Mouse (Mus musculus) heart, embryonic 11.5 days (tissue): Measurements from ENCODE around the gene Aak1. TPM values are rescaled to one million over a fixed set of nuclear protein-coding genes. Genes with fewer than 3 reads are reported as not detected.
A peak's percentile ranks its signal among the peaks of the same experiment; 100 is the strongest.

ENCODE experiments used
- ATAC-seq: fragments of 200-750 bp; cut with Nextera tagmentation; replicated peaks from 2 replicates; pipeline ENCODE4 v1.8.0; 2017; ENCODE audit warnings: moderate library complexity; ENCODE audit not compliant: insufficient number of reproducible peaks, low FRiP score, low TSS enrichment
- H3K27ac ChIP-seq: fragments of 300-500 bp; sonication (generic); 2 replicates; pipeline ENCODE4 v1.5.1; 2014; ENCODE audit warnings: mild to moderate bottlenecking, low read depth, low read length
- H3K27me3 ChIP-seq: fragments of 300-500 bp; sonication (generic); 2 replicates; pipeline ENCODE4 v1.6.1; 2014; ENCODE audit warnings: mild to moderate bottlenecking, low read length, mixed read lengths; ENCODE audit not compliant: control insufficient read depth, insufficient read depth
- H3K36me3 ChIP-seq: fragments of 300-500 bp; sonication (generic); 2 replicates; pipeline ENCODE4 v1.6.1; 2014; ENCODE audit warnings: mild to moderate bottlenecking, low read length, moderate library complexity, mixed read lengths; ENCODE audit not compliant: control insufficient read depth, insufficient read depth
- H3K4me1 ChIP-seq: fragments of 300-500 bp; sonication (generic); 2 replicates; pipeline ENCODE4 v1.6.1; 2014; ENCODE audit warnings: low read length; ENCODE audit not compliant: control insufficient read depth, insufficient read depth
- H3K4me2 ChIP-seq: fragments of 300-500 bp; sonication (generic); 2 replicates; pipeline ENCODE4 v1.6.1; 2014; ENCODE audit warnings: mild to moderate bottlenecking, moderate library complexity
- H3K4me3 ChIP-seq: fragments of 300-500 bp; sonication (generic); 2 replicates; pipeline ENCODE4 v1.5.1; 2014; ENCODE audit warnings: low read depth, low read length
- H3K9ac ChIP-seq: fragments of 300-500 bp; sonication (generic); 2 replicates; pipeline ENCODE4 v1.6.1; 2014; ENCODE audit warnings: mild to moderate bottlenecking, low read depth, low read length, moderate library complexity
- H3K9me3 ChIP-seq: fragments of 300-500 bp; sonication (generic); replicated peaks from 2 replicates; pipeline ENCODE4 v1.6.1; 2016; ENCODE audit warnings: low read length; ENCODE audit not compliant: control insufficient read depth
- WGBS: fragments of 180-500 bp; shearing (Covaris S2); extraction: QIAGEN DNeasy Blood & Tissue Kit; methylation state at CpG from one replicate; pipeline ENCODE4 v1.1.7; 2014; ENCODE audit not compliant: insufficient replicate concordance; 5-methylcytosine and 5-hydroxymethylcytosine counted together
- polyA plus RNA-seq: library from polyadenylated mRNA; unstranded; fragments of >200 nt; fragmentation: Nextera tagmentation; extraction: Ambion mirVana; gene quantifications from 2 replicates; pipeline ENCODE4 v1.2.1, GENCODE M21; 2014

The Aak1 gene
- polyA plus RNA-seq, 1 experiment from 2014 or later = 24.3 TPM

DNA sequence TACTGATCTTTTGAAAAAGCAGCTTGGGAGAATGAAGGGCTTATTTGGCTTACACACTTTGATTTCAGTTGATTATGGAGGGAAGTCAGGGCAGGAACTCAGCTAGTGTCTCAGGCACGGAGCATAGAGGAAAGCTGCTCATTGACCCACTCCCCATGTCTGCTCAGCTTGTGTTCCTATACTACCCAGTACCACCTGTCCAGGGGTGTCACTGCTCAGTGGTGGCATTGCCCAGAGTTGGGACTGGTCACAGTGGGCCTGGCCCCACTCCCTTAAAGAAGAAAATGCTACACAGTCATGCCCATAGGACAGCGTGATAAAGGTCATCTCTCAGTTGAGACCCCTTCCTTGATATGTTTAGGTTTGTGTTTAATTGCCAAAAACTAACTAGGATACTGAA is 34.9 kb downstream of the Aak1 start:
- 66% methylated on average over 2 of the region's 2 CpGs for WGBS

DNA sequence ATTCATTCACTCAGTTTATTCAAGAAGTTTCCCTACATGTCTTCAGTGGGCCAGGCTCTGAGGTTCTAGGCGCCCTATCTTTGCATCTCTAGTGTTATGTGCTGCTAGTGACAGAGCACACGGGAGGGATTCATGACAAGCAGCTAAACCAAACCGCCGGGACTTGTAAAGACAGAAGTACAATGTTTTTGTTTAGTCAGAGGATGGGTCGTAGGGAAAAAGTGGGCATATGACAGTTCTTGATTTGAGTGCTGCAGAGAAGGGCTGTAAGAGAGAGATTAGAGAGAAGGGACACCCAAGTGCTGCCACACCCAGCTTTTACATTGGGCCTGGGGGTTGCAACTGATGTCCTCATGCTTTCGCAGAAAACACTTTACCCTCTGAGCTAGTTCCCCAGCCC is 35.4 kb downstream of the Aak1 start:
- Histone ChIP-seq H3K36me3 (peaks cover 2% of the 10 kb centered on the region; the same call in 1 of the 2 replicates), H3K4me3 (no peak overlapping the region), H3K4me2 (no peak overlapping the region), H3K9ac (no peak overlapping the region), H3K4me1 (peaks cover 13% of the 10 kb centered on the region), H3K9me3 (no peaks in the 10 kb centered on the region), H3K27ac (no peak overlapping the region), H3K27me3 (no peaks in the 10 kb centered on the region)
- 61% methylated on average over 6 of the region's 6 CpGs for WGBS
- ATAC-seq = no peak; the same call in 1 of the 2 replicates

More for the DNA sequence above, 34.9 kb downstream of the Aak1 start:
- no peaks in the 10 kb centered on the region for H3K9me3 ChIP-seq
- no peak overlapping the region for H3K9ac ChIP-seq
- no peaks in the 10 kb centered on the region for H3K27me3 ChIP-seq
- no peak overlapping the region for H3K4me3 ChIP-seq
- no peak for ATAC-seq
- H3K4me2 ChIP-seq = peak overlapping the region; percentile 22; the same call in 1 of the 2 replicates
- H3K36me3 ChIP-seq = peaks cover 2% of the 10 kb centered on the region; the same call in 1 of the 2 replicates
- H3K4me1 ChIP-seq = peaks cover 15% of the 10 kb centered on the region
- 0 out of 2 replicates have a peak overlapping the region, but pooled peaks have one; percentile 3 for H3K27ac ChIP-seq

DNA sequence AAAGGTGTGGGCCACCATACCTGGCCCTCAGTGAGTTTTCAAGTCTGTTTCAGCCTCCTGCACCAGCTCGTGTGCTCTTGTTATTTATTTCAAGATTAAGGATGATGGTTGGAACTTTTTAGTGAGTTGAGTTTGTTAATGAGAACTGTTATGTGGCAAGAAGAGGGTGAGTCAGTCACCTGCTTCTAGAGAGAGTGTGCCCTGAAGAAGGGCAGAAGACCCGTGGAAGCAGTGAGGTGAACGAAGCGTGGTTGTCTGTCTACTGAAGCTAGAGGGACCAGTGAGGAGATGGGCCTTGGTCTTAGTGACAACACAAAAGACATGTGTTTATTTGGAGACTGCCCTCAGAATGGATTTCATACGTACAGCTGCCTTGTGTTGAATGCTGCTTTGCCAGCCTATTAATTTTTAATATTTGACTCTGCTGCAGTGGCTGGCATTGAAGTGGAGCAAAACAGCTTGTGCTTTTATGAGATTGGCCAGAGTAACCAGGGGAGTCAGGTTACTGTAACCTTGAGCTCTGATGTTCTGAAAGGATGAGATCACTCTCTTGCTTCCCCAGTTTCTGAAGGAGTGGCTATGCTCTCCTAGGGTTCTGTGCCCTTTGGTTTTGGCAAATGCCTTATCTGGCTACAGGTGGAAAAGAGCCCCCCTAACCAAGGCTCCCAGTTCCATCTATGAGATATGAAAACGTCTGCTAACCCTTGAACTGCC is 36.7 kb downstream of the Aak1 start:
- Histone ChIP-seq H3K36me3 (peaks cover 2% of the 10 kb centered on the region; the same call in 1 of the 2 replicates), H3K4me2 (no peak overlapping the region), H3K4me3 (no peak overlapping the region), H3K9me3 (no peaks in the 10 kb centered on the region), H3K27ac (peak overlapping the region; percentile 50), H3K27me3 (no peaks in the 10 kb centered on the region), H3K4me1 (peaks cover 13% of the 10 kb centered on the region), H3K9ac (no peak overlapping the region)
- WGBS = 70% methylated on average over 6 of the region's 6 CpGs
- no peak; the same call in 1 of the 2 replicates for ATAC-seq

DNA sequence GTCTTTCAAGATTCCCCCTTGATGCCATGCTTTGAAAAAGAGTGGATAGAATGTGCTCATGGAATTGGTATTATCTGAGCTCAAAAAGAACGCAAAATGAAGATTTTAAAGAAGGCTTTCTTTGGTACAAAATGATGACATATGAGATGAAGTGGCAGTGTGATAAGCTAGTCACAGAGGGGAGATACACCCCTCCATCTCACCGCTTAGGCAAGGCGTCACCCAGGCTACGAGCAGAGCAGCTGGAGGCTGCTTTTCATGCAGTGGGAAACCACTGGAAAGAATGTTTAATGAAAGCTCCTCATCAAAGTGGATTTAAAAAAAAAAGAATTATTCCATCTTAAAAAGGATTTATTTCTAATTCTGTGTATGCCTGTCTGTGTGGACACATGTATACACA is 37.5 kb downstream of the Aak1 start:
- no peaks in the 10 kb centered on the region for H3K9me3 ChIP-seq
- no peak overlapping the region for H3K4me3 ChIP-seq
- 0 out of 2 replicates have a peak overlapping the region, but pooled peaks have one; percentile 35 for H3K27ac ChIP-seq
- WGBS = 46% methylated on average over 4 of the region's 4 CpGs
- peaks cover 13% of the 10 kb centered on the region for H3K4me1 ChIP-seq
- ATAC-seq = no peak
- no peak overlapping the region for H3K4me2 ChIP-seq
- no peak overlapping the region for H3K9ac ChIP-seq
- no peaks in the 10 kb centered on the region for H3K27me3 ChIP-seq
- H3K36me3 ChIP-seq = peaks cover 2% of the 10 kb centered on the region; the same call in 1 of the 2 replicates

DNA sequence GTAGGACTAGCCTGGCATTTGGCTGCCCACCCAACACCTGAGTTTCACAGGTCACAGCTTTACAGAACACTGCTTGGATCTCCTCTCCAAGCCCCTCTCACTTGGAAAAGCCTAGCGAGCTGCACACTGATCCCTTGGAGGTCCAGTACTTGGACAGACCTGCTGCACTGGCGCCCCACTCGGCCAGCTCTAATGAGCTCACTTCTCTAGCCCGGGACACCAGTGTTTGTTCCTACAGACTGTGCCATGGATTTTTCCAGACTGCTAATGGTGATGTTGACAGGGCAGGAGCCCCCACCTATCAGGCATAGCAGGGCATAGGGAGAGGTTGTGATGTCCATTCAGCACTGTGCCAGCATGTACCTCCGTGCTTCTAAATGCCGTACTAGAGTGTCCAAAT is 48.2 kb downstream of the Aak1 start:
- ATAC-seq = no peak
- Histone ChIP-seq H3K4me2 (no peak overlapping the region), H3K27me3 (no peaks in the 10 kb centered on the region), H3K4me3 (no peak overlapping the region), H3K36me3 (no peaks in the 10 kb centered on the region), H3K9me3 (no peaks in the 10 kb centered on the region), H3K4me1 (no peaks in the 10 kb centered on the region; the same call in 1 of the 2 replicates), H3K9ac (no peak overlapping the region), H3K27ac (no peak overlapping the region)
- 91% methylated on average over 6 of the region's 6 CpGs for WGBS

DNA sequence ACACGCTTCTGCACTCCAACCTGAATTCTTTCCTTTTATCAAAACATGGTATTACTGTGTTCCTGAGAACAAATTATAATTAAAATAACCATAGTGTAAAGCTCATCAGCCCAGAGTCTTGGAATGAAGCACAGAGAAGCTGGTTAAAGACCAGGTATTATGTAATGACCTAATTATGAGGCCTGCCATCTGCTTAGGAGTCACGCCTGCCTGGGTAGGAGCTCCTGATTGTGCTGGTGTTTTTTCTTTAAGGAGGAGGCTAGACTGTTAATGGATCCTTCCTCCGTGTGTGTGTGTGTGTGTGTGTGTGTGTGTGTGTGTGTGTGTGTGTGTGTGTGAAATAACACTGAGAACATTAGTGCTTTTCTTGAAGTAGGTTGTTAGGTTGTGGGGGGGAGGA is 49.7 kb downstream of the Aak1 start:
- Histone ChIP-seq H3K9me3 (no peaks in the 10 kb centered on the region), H3K4me2 (no peak overlapping the region), H3K27ac (no peak overlapping the region), H3K4me1 (no peaks in the 10 kb centered on the region), H3K27me3 (no peaks in the 10 kb centered on the region), H3K4me3 (no peak overlapping the region), H3K9ac (no peak overlapping the region), H3K36me3 (no peaks in the 10 kb centered on the region)
- no peak for ATAC-seq
- WGBS = 63% methylated on average over 3 of the region's 3 CpGs

DNA sequence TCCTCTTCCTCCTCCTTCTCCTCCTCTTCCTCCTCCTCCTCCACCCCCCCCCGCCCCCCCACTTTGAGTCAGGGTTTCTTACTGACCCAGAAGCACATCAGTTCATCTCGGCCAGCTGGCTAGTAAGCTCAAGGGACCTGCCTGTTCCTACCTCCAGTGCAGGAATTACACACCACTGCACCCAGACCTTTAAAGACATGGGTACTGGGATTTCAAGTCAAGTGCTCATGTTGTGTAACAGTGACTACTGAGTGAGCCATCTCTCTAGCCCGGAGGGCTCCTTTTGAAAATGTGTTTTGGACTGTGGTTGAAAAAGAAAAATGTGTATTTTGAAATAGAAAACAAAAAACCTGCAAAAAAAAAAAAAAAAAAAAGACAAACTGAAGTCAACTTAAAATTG is 50.6 kb downstream of the Aak1 start:
- H3K4me1 ChIP-seq = no peaks in the 10 kb centered on the region; the same call in 1 of the 2 replicates
- H3K4me3 ChIP-seq = no peak overlapping the region
- H3K36me3 ChIP-seq = no peaks in the 10 kb centered on the region
- H3K9me3 ChIP-seq = no peaks in the 10 kb centered on the region
- H3K4me2 ChIP-seq = no peak overlapping the region
- WGBS = 86% methylated on average over 3 of the region's 3 CpGs
- H3K27me3 ChIP-seq = no peaks in the 10 kb centered on the region
- H3K27ac ChIP-seq = no peak overlapping the region
- H3K9ac ChIP-seq = no peak overlapping the region
- no peak for ATAC-seq

DNA sequence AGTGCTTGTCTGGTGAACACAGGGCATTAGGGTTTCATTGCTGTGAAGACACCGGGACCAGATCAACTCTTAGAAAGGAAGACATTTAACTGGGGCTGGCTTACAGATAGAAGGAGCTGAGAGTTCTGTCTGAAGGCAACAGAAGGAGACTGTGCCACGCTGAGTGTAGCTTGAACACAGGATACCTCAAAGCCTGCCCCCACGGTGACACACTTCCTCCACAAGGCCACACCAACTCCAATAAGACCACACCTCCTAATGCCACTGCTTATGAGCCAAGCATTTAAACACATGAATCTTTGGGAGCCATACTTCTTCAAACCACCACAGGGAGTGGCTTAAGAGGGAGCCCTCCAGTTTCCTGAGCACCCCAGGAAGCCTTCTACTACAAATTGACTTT is 51.2 kb downstream of the Aak1 start:
- 88% methylated on average over 3 of the region's 3 CpGs for WGBS
- no peak overlapping the region for H3K9ac ChIP-seq
- H3K9me3 ChIP-seq = no peaks in the 10 kb centered on the region
- no peak overlapping the region for H3K27ac ChIP-seq
- H3K36me3 ChIP-seq = no peaks in the 10 kb centered on the region
- ATAC-seq = no peak
- no peak overlapping the region for H3K4me3 ChIP-seq
- H3K4me2 ChIP-seq = no peak overlapping the region
- no peaks in the 10 kb centered on the region for H3K27me3 ChIP-seq
- H3K4me1 ChIP-seq = peaks cover 4% of the 10 kb centered on the region; the same call in 1 of the 2 replicates

DNA sequence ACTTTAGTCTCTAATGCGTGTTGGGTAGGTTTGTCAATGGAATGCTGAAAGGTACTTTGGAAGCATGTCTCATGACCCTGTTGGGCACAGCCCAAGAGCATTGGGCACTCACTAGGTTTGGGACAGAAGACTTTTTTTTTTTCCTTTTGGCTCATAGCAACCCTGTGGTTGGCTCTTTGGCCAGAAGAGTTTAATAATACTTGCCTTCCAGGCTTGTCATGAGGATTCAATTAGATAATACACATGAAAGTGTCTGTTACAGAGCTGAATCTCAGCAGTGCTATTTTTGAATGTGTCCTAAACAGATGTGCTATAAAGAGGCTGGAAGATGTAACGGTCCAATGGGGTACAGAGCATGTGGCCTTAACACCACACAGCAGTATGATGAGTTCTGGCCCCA is 56.2 kb downstream of the Aak1 start:
- no peak overlapping the region for H3K27ac ChIP-seq
- H3K4me3 ChIP-seq = no peak overlapping the region
- H3K36me3 ChIP-seq = no peaks in the 10 kb centered on the region
- 88% methylated on average over 2 of the region's 2 CpGs for WGBS
- ATAC-seq = no peak
- no peaks in the 10 kb centered on the region for H3K27me3 ChIP-seq
- H3K9ac ChIP-seq = no peak overlapping the region
- no peak overlapping the region for H3K4me2 ChIP-seq
- no peaks in the 10 kb centered on the region for H3K9me3 ChIP-seq
- H3K4me1 ChIP-seq = peaks cover 7% of the 10 kb centered on the region; the same call in 1 of the 2 replicates
